Comparison of ENCODE assay signal across 7 mouse cellular contexts in genomic region chr12:69296511-69297410, GRCm38 (mm10). TPM values are rescaled to one million over a fixed set of nuclear protein-coding genes. Genes with fewer than 3 reads are reported as not detected.
DNase-seq lines count a peak whose midpoint lies in the region; ATAC-seq and TF ChIP-seq lines count a peak whose summit lies in the region.

TSS of gene Klhdc2 (plus strand) at chr12:69296681.

- no peaks in the 10 kb centered on the region for H3K27me3 ChIP-seq in embryonic facial prominence, embryonic 12.5 days
- no peaks in the 10 kb centered on the region for H3K27me3 ChIP-seq in kidney, adult 2 months (replicated peaks; ENCODE audit: control insufficient read depth, insufficient read depth, low read length)
- H3K27me3 ChIP-seq in limb, embryonic 12.5 days: no peaks in the 10 kb centered on the region
- H3K27me3 ChIP-seq in midbrain, embryonic 15.5 days (replicated peaks): no peaks in the 10 kb centered on the region
- no peaks in the 10 kb centered on the region for H3K27me3 ChIP-seq in spleen, adult 2 months (ENCODE audit: control insufficient read depth, insufficient read depth, low read length)

- H3K9ac ChIP-seq in embryonic facial prominence, embryonic 12.5 days: peak within 1 kb of the TSS; percentile 98
- peak within 1 kb of the TSS; percentile 98 for H3K9ac ChIP-seq in limb, embryonic 12.5 days (replicated peaks)
- H3K9ac ChIP-seq in midbrain, embryonic 15.5 days: peak within 1 kb of the TSS; percentile 86

- WGBS in embryonic facial prominence, embryonic 12.5 days: under 1% methylated on average over 85 of the region's 98 CpGs
- WGBS in kidney, adult 2 months: under 1% methylated on average over 98 of the region's 98 CpGs
- under 1% methylated on average over 89 of the region's 98 CpGs for WGBS in limb, embryonic 12.5 days
- WGBS in midbrain, embryonic 15.5 days: under 1% methylated on average over 97 of the region's 98 CpGs
- WGBS in spleen, adult 2 months: under 1% methylated on average over 98 of the region's 98 CpGs

- peak within 1 kb of the TSS; percentile 98 for H3K27ac ChIP-seq in embryonic facial prominence, embryonic 12.5 days
- peak within 1 kb of the TSS; percentile 53 for H3K27ac ChIP-seq in kidney, adult 2 months (ENCODE audit: insufficient read depth, low read depth, low read length)
- peak within 1 kb of the TSS; percentile 97 for H3K27ac ChIP-seq in limb, embryonic 12.5 days
- H3K27ac ChIP-seq in midbrain, embryonic 15.5 days: peak within 1 kb of the TSS; percentile 94
- peak within 1 kb of the TSS; percentile 87 for H3K27ac ChIP-seq in spleen, adult 2 months (ENCODE audit: insufficient read depth, low read length)

- H3K4me3 ChIP-seq in embryonic facial prominence, embryonic 12.5 days: peak within 1 kb of the TSS; percentile 97
- peak within 1 kb of the TSS; percentile 79 for H3K4me3 ChIP-seq in kidney, adult 2 months (ENCODE audit: insufficient read depth, low read depth, low read length)
- H3K4me3 ChIP-seq in limb, embryonic 12.5 days (replicated peaks): peak within 1 kb of the TSS; percentile 94
- H3K4me3 ChIP-seq in midbrain, embryonic 15.5 days: peak within 1 kb of the TSS; percentile 81
- H3K4me3 ChIP-seq in spleen, adult 2 months (ENCODE audit: extremely low read depth, insufficient read depth, insufficient read length): peak within 1 kb of the TSS; percentile 86

- peak; percentile 86 for DNase-seq in adrenal gland, postnatal 25 days
- DNase-seq in heart, adult 18-20 months: peak; percentile 89 to 92
- peak; percentile 91 for DNase-seq in kidney, adult 2 months
- peak in 1 of 2 experiments; percentile 67 for DNase-seq in spleen, adult 2 months (ENCODE audit: low read depth in 1 of 2, low spot score in 2 of 2)

- ATAC-seq in embryonic facial prominence, embryonic 12.5 days (ENCODE audit: insufficient number of reproducible peaks, insufficient read depth, low FRiP score, low TSS enrichment): peak; percentile 84
- peak; percentile 91 for ATAC-seq in limb, embryonic 12.5 days (ENCODE audit: insufficient number of reproducible peaks, insufficient read depth, low FRiP score, low TSS enrichment, low read depth)
- ATAC-seq in midbrain, embryonic 15.5 days (replicated peaks): peak; percentile 97

- TF ChIP-seq POLR2A in kidney, adult 2 months (IDR thresholded peaks at IDR 0.05; ENCODE audit: low read depth, low read length): peak; percentile 54
- TF ChIP-seq POLR2A in spleen, adult 2 months (IDR thresholded peaks at IDR 0.05; ENCODE audit: low read depth, low read length): peak; percentile 36

- peaks cover 21% of the 10 kb centered on the region for H3K4me1 ChIP-seq in embryonic facial prominence, embryonic 12.5 days
- H3K4me1 ChIP-seq in kidney, adult 2 months (ENCODE audit: control insufficient read depth, insufficient read depth, low read length): peaks cover 10% of the 10 kb centered on the region
- peaks cover 24% of the 10 kb centered on the region for H3K4me1 ChIP-seq in limb, embryonic 12.5 days (replicated peaks)
- H3K4me1 ChIP-seq in midbrain, embryonic 15.5 days: peaks cover 27% of the 10 kb centered on the region
- H3K4me1 ChIP-seq in spleen, adult 2 months (ENCODE audit: control insufficient read depth, insufficient read depth, insufficient read length): no peaks in the 10 kb centered on the region

- no peaks in the 10 kb centered on the region for H3K9me3 ChIP-seq in embryonic facial prominence, embryonic 12.5 days
- no peaks in the 10 kb centered on the region for H3K9me3 ChIP-seq in limb, embryonic 12.5 days
- no peaks in the 10 kb centered on the region for H3K9me3 ChIP-seq in midbrain, embryonic 15.5 days

- TF ChIP-seq CTCF in kidney, adult 2 months (conservative IDR thresholded peaks at IDR 0.05; ENCODE audit: insufficient read depth, insufficient read length, low read depth, low read length): no peak
- no peak for TF ChIP-seq CTCF in spleen, adult 2 months (IDR thresholded peaks at IDR 0.05; ENCODE audit: extremely low read depth, insufficient read depth, insufficient read length, insufficient replicate concordance)

- peak within 1 kb of the TSS; percentile 69 for H3K4me2 ChIP-seq in embryonic facial prominence, embryonic 12.5 days (replicated peaks)
- peak within 1 kb of the TSS; percentile 80 for H3K4me2 ChIP-seq in limb, embryonic 12.5 days
- H3K4me2 ChIP-seq in midbrain, embryonic 15.5 days: peak within 1 kb of the TSS; percentile 75

- peaks cover 20% of the 10 kb centered on the region for H3K36me3 ChIP-seq in embryonic facial prominence, embryonic 12.5 days
- no peaks in the 10 kb centered on the region for H3K36me3 ChIP-seq in kidney, adult 2 months (ENCODE audit: control insufficient read depth, insufficient read depth, low read length)
- H3K36me3 ChIP-seq in limb, embryonic 12.5 days: peaks cover 23% of the 10 kb centered on the region
- H3K36me3 ChIP-seq in midbrain, embryonic 15.5 days (replicated peaks): peaks cover 19% of the 10 kb centered on the region
- no peaks in the 10 kb centered on the region for H3K36me3 ChIP-seq in spleen, adult 2 months (ENCODE audit: control insufficient read depth, insufficient read depth, low read length)

RNA-seq across cellular contexts. Expression of gene Klhdc2, which starts in this region (rescaled TPM):
- total RNA-seq in adrenal gland, postnatal 25 days (2021): 54.6 and 65.0 TPM in 2 replicates
- 199 and 203 TPM in 2 replicates for polyA plus RNA-seq in embryonic facial prominence, embryonic 12.5 days (2016; fragmentation: Nextera tagmentation; extraction: Ambion mirVana)
- 100 to 1,000 TPM; 106 to 120 TPM for total RNA-seq in heart, adult 18-20 months (2021)
- polyA plus RNA-seq in kidney, adult 2 months (2012; rRNA removed): 41.0 and 42.8 TPM in 2 replicates
- 192 and 196 TPM in 2 replicates for polyA plus RNA-seq in limb, embryonic 12.5 days (2016; fragmentation: Nextera tagmentation; extraction: Ambion mirVana)
- 302 and 305 TPM in 2 replicates for polyA plus RNA-seq in midbrain, embryonic 15.5 days (2015; fragmentation: Nextera tagmentation; extraction: Ambion mirVana)
- 19.1 and 30.5 TPM in 2 replicates for polyA plus RNA-seq in spleen, adult 2 months (2012; rRNA removed)
